Mouse (Mus musculus): Measurements from ENCODE around the gene Nat9. TPM values are rescaled to one million over a fixed set of nuclear protein-coding genes. Genes with fewer than 3 reads are reported as not detected.

Nat9 gene
- 10 to 100 TPM in 1 of 2 experiments, 1 to 10 TPM in 1; 7.7 to 13.8 TPM for polyA plus RNA-seq (2017; shearing (Covaris generic))

GRCm38 (mm10) chr11:115187693-115188092 is at the start of gene Nat9:
Nat9 (minus strand) TSS chr11:115187859.

GRCm38 (mm10) chr11:115187224-115187639 is 427 bp downstream of the Nat9 start, which contains the start of gene Tmem104:
Tmem104 (plus strand) TSS chr11:115187487.

DNA sequence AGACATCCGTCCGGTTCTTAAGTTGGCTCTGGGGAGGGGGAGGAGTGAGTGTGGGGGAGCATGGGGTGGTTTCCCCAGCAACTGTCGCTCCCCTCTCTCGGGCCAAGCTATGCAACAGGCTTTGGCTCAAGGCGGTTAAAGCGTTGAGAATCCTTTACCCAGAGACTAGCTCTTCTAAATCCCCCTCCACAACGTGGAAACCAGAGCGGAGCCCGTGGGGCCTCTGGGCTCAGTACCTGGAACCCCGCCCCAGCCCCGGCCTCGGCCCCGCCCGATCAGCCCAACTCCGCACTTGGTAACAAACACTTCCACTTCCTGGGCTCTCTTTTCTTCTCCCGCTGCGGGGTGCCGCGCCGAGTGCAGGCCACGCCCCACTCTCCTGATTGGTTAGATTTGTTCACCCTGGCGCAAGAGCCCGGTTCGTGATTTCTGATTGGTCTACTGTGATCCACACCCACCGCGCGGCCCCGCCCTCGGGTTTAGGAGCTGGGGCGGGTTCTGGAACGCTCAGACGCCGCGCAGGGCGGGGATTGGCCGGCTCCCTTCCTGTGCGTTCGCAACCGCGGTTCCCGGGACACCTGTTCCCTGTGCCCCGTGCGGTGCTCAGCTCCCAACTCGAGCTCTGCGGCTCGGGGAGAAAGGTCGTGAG is 24.7 kb downstream of the Nat9 start, which contains the start of gene Slc9a3r1:
Gene Slc9a3r1, plus strand, starts transcription at position 510 of the 649 bp plus-strand sequence.

GRCm38 (mm10) chr11:115133800-115134199 is 53.9 kb downstream of the Nat9 start, which contains the start of gene Cd300lf:
Cd300lf (minus strand) TSS chr11:115133992.

Other genes starting within 250 kb of the Nat9 start
- gene Cd300c, start 218.7 kb downstream of the Nat9 start, polyA plus RNA-seq (2017; shearing (Covaris generic)) = under 1 TPM in 1 of 2 experiments, not detected in 1; 0.26 TPM
- 1 to 10 TPM in 1 of 2 experiments, not detected in 1; 1.1 TPM for gene Cd300ld, start 197.9 kb downstream of the Nat9 start, polyA plus RNA-seq (2017; shearing (Covaris generic))
- gene Cd300c2, start 186.0 kb downstream of the Nat9 start, polyA plus RNA-seq (2017; shearing (Covaris generic)) = 1 to 10 TPM in 1 of 2 experiments, under 1 TPM in 1; 0.61 to 3.9 TPM
- under 1 TPM in 1 of 2 experiments, not detected in 1; 0.75 TPM for gene Cd300ld2, start 171.7 kb downstream of the Nat9 start, polyA plus RNA-seq (2017; shearing (Covaris generic))
- not detected for gene Cd300ld4, start 160.8 kb downstream of the Nat9 start, polyA plus RNA-seq (2017; shearing (Covaris generic))
- not detected for gene Cd300ld5, start 150.1 kb downstream of the Nat9 start, polyA plus RNA-seq (2017; shearing (Covaris generic))
- gene Cd300ld3, start 139.4 kb downstream of the Nat9 start, polyA plus RNA-seq (2017; shearing (Covaris generic)) = not detected
- gene Cd300e, start 125.7 kb downstream of the Nat9 start, polyA plus RNA-seq (2017; shearing (Covaris generic)) = under 1 TPM in 1 of 2 experiments, not detected in 1; 0.73 TPM
- 100 to 1,000 TPM; 161 to 191 TPM for gene Rab37, start 96.4 kb downstream of the Nat9 start, polyA plus RNA-seq (2017; shearing (Covaris generic))
- 1 to 10 TPM in 1 of 2 experiments, under 1 TPM in 1; 0.60 to 4.1 TPM for gene Cd300lf, start 53.9 kb downstream of the Nat9 start, polyA plus RNA-seq (2017; shearing (Covaris generic))
- 100 to 1,000 TPM; 316 to 490 TPM for gene Slc9a3r1, start 24.5 kb downstream of the Nat9 start, polyA plus RNA-seq (2017; shearing (Covaris generic))
- gene Tmem104, start 372 bp downstream of the Nat9 start, polyA plus RNA-seq (2017; shearing (Covaris generic)) = 10 to 100 TPM in 1 of 2 experiments, 1 to 10 TPM in 1; 9.5 to 14.9 TPM
- gene Grin2c, start 79.4 kb upstream of the Nat9 start, polyA plus RNA-seq (2017; shearing (Covaris generic)) = under 1 TPM in 1 of 2 experiments, not detected in 1; 0.05 TPM
- gene Fdxr, start 89.2 kb upstream of the Nat9 start, polyA plus RNA-seq (2017; shearing (Covaris generic)) = 10 to 100 TPM; 26.7 to 35.3 TPM
- 1 to 10 TPM in 1 of 2 experiments, under 1 TPM in 1; 0.57 to 1.1 TPM for gene Fads6, start 109.8 kb upstream of the Nat9 start, polyA plus RNA-seq (2017; shearing (Covaris generic))
- gene Otop2, start 119.3 kb upstream of the Nat9 start, polyA plus RNA-seq (2017; shearing (Covaris generic)) = not detected
- gene Ush1g, start 134.2 kb upstream of the Nat9 start, polyA plus RNA-seq (2017; shearing (Covaris generic)) = not detected
- gene Otop3, start 146.9 kb upstream of the Nat9 start, polyA plus RNA-seq (2017; shearing (Covaris generic)) = under 1 TPM in 1 of 2 experiments, not detected in 1; 0.16 TPM
- 1 to 10 TPM; 2.2 to 9.0 TPM for gene Hid1, start 179.9 kb upstream of the Nat9 start, polyA plus RNA-seq (2017; shearing (Covaris generic))
- under 1 TPM in 1 of 2 experiments, not detected in 1; 0.41 TPM for gene Cdr2l, start 194.1 kb upstream of the Nat9 start, polyA plus RNA-seq (2017; shearing (Covaris generic))
- gene Mrpl58, start 215.9 kb upstream of the Nat9 start, polyA plus RNA-seq (2017; shearing (Covaris generic)) = 100 to 1,000 TPM; 139 to 191 TPM
- 100 to 1,000 TPM; 717 to 796 TPM for gene Atp5h, start 232.1 kb upstream of the Nat9 start, polyA plus RNA-seq (2017; shearing (Covaris generic))
- 10 to 100 TPM; 47.7 to 82.2 TPM for gene Kctd2, start 232.3 kb upstream of the Nat9 start, polyA plus RNA-seq (2017; shearing (Covaris generic))

All from activated CD4-positive, CD25-positive, alpha-beta regulatory T cell (primary cell).